Mouse (Mus musculus) heart, adult 2 months (tissue): ENCODE results near the gene Cfap57. TPM values are rescaled to one million over a fixed set of nuclear protein-coding genes. Genes with fewer than 3 reads are reported as not detected.
A peak's percentile ranks its signal among the peaks of the same experiment; 100 is the strongest.

Source experiments
- DNase-seq, 2 experiments: peaks; one replicate each; pipeline ENCODE4 v3.0.0; 2021
- H3K27ac ChIP-seq: fragments of 200-600 bp; 2 replicates; pipeline ENCODE4 v1.8.1; 2022
- H3K27me3 ChIP-seq: fragments of 200-500 bp; 2 replicates; pipeline ENCODE4 v1.6.1; 2012; ENCODE audit warnings: mild to moderate bottlenecking, low read length, inconsistent platforms, mixed read lengths; ENCODE audit not compliant: control insufficient read depth, insufficient read depth
- H3K36me3 ChIP-seq: fragments of 200-500 bp; 2 replicates; pipeline ENCODE4 v1.6.1; 2012; ENCODE audit warnings: low read length, inconsistent platforms; ENCODE audit not compliant: control insufficient read depth, insufficient read depth
- H3K4me1 ChIP-seq: fragments of 200-500 bp; 2 replicates; pipeline ENCODE4 v1.6.1; 2011; ENCODE audit warnings: low read length; ENCODE audit not compliant: control insufficient read depth, insufficient read depth
- H3K4me3 ChIP-seq: fragments of 200-600 bp; 2 replicates; pipeline ENCODE4 v1.8.1; 2022
- H3K79me2 ChIP-seq: fragments of 200-500 bp; replicated peaks from 2 replicates; pipeline ENCODE4 v1.6.1; 2012; ENCODE audit warnings: mild to moderate bottlenecking, inconsistent platforms, low read length, moderate library complexity, mixed read lengths; ENCODE audit not compliant: control insufficient read depth, insufficient read depth
- H3K9ac ChIP-seq: fragments of 200-500 bp; 2 replicates; pipeline ENCODE4 v1.6.1; 2012; ENCODE audit warnings: low read depth, mild to moderate bottlenecking, control low read depth, inconsistent platforms, low read length, mixed read lengths
- CTCF ChIP-seq: fragments of 200-600 bp; IDR thresholded peaks from 2 replicates; pipeline ENCODE4 v1.8.1; 2022; ENCODE audit warnings: antibody characterized with exemption, mild to moderate bottlenecking, moderate library complexity
- EP300 ChIP-seq: fragments of 200-500 bp; IDR thresholded peaks from 2 replicates; pipeline ENCODE4 v1.6.1; 2011; ENCODE audit warnings: low read depth, low read length, control low read depth; ENCODE audit not compliant: insufficient read depth
- POLR2A ChIP-seq: fragments of 200-500 bp; IDR thresholded peaks from 2 replicates; pipeline ENCODE4 v1.6.1; 2011; ENCODE audit warnings: mild to moderate bottlenecking, low read depth, low read length, control low read depth; ENCODE audit not compliant: insufficient read depth
- WGBS: fragments of 180-500 bp; shearing (Covaris S2); methylation state at CpG from one replicate; pipeline ENCODE4 v1.1.7; 2018; 5-methylcytosine and 5-hydroxymethylcytosine counted together
- intact Hi-C: fragments of 180-260 bp; cut with DNase I; formaldehyde crosslinking; loops from one replicate; pipeline ENCODE4 v1.15.1; 2025
- long read RNA-seq: library from polyadenylated mRNA; stranded (forward); transcript quantifications from one replicate; pipeline ENCODE4 v2.0.0, GENCODE M21; 2021
- polyA plus RNA-seq: library from polyadenylated mRNA; depleted of rRNA; stranded (reverse); fragments of >200 nt; gene quantifications from 2 replicates; pipeline ENCODE4 v1.2.3, GENCODE M21; 2012; rRNA removed
- total RNA-seq, 2 experiments: library from RNA; stranded (reverse); gene quantifications; 2 replicates each; pipeline ENCODE4 v1.2.3; 2021

Gene Cfap57
- total RNA-seq (under 1 TPM in 1 of 2 experiments, not detected in 1; 0.05 TPM), polyA plus RNA-seq (0.03 and 0.14 TPM in 2 replicates)
- long read RNA-seq = 0 reads

GRCm38 (mm10) chr4:118620279-118620966 is at the start of gene Cfap57, which contains the start of gene Ebna1bp2:
TSS of gene Cfap57 (minus strand) at chr4:118620777.
TSS of gene Ebna1bp2 (plus strand) at chr4:118620799.
- no peaks in the 10 kb centered on the region for H3K36me3 ChIP-seq
- no peaks in the 10 kb centered on the region for H3K79me2 ChIP-seq
- H3K27me3 ChIP-seq = no peaks in the 10 kb centered on the region
- H3K4me1 ChIP-seq = no peaks in the 10 kb centered on the region; the same call in 1 of the 2 replicates
- WGBS = under 1% methylated on average over 41 of the region's 41 CpGs
- peak; percentile 90 to 91 for DNase-seq
- peak within 1 kb of the TSS; percentile 77 for H3K4me3 ChIP-seq
- TF ChIP-seq CTCF (no peak), POLR2A (peak; percentile 71), EP300 (0 out of 2 replicates have a peak, but pooled peaks have one; percentile 55)
- intact Hi-C loops = loop anchor here (10.0 kb wide), 1 partner anchor 554 kb away; the partner anchor contains the start of gene Zfp691
- H3K9ac ChIP-seq = peak within 1 kb of the TSS; percentile 51
- peak within 1 kb of the TSS; percentile 52 for H3K27ac ChIP-seq

DNA sequence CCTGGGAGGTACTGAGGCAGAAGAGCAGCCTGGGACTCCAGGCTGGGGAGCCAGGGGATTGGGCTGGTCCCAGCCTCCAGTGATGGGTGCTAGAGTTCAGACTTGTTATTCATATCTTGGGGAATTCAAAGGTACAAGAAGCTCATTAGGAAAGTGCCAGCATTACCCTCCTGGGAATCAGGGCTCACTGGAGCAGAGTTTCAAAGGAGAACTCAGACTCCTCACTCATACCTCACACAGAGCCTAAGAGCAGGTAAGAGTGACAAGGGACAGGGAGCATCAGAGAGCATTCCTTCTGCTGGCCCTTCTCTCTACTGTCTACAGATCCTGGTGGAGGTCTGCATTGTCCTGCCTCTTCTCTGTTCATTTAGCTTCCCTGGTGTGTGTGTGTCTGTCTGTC is 38.1 kb upstream of the Cfap57 start, which contains the start of gene Olfr62:
Gene Olfr62, plus strand, starts transcription at position 301 of the 400 bp plus-strand sequence.
- intact Hi-C loops = no loop called here
- H3K27ac ChIP-seq = no peak within 1 kb of the TSS

DNA sequence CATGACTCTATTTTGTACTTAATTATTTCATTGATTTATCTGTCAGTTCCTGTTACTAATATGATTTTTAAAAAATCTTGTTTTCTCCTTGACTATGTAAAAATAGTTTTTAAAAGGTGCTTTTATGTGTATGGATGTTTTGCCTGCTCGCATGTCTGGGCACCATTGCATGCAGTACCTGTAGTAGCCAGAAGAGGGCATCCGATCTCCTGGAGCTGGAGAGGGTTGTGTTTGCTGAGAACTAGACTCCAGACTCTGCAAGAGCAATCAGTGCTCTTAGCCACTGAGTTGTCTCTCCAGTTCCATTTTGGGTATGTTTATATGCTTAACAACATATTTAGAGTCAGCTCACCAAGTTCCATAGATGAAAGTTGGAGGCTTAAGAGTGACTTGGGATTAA is 24.7 kb upstream of the Cfap57 start:
- intact Hi-C loops = loop anchor here (1.0 kb wide), 1 partner anchor 343 kb away; no protein-coding TSS in a partner anchor
- 6% methylated on average over 2 of the region's 2 CpGs for WGBS
- DNase-seq = peak; percentile 21 to 45

More for the DNA sequence above, 38.1 kb upstream of the Cfap57 start, which contains the start of gene Olfr62:
- no peaks in the 10 kb centered on the region for H3K36me3 ChIP-seq
- DNase-seq = no peak
- no peaks in the 10 kb centered on the region for H3K79me2 ChIP-seq
- H3K27me3 ChIP-seq = no peaks in the 10 kb centered on the region
- no peaks in the 10 kb centered on the region for H3K4me1 ChIP-seq
- TF ChIP-seq CTCF (no peak), POLR2A (no peak), EP300 (no peak)
- H3K4me3 ChIP-seq = no peak within 1 kb of the TSS
- no peak within 1 kb of the TSS for H3K9ac ChIP-seq

GRCm38 (mm10) chr4:118642346-118643190 is 22.0 kb upstream of the Cfap57 start:
- TF ChIP-seq EP300 (no peak), CTCF (no peak), POLR2A (no peak)
- peak in 1 of 2 experiments; percentile 9 for DNase-seq
- H3K27ac ChIP-seq = no peak overlapping the region
- WGBS = 20% methylated on average over 20 of the region's 20 CpGs
- intact Hi-C loops = no loop called here
- H3K4me1 ChIP-seq = peaks cover 1% of the 10 kb centered on the region; the same call in 1 of the 2 replicates
- H3K36me3 ChIP-seq = no peaks in the 10 kb centered on the region
- no peaks in the 10 kb centered on the region for H3K27me3 ChIP-seq
- no peak overlapping the region for H3K4me3 ChIP-seq
- no peaks in the 10 kb centered on the region for H3K79me2 ChIP-seq
- no peak overlapping the region for H3K9ac ChIP-seq

More for the DNA sequence above, 24.7 kb upstream of the Cfap57 start:
- no peaks in the 10 kb centered on the region for H3K79me2 ChIP-seq
- H3K36me3 ChIP-seq = no peaks in the 10 kb centered on the region
- no peak for TF ChIP-seq POLR2A
- peak; percentile 89 for TF ChIP-seq CTCF
- H3K4me3 ChIP-seq = no peak overlapping the region
- no peak overlapping the region for H3K9ac ChIP-seq
- no peaks in the 10 kb centered on the region for H3K27me3 ChIP-seq
- no peak overlapping the region for H3K27ac ChIP-seq
- peaks cover 1% of the 10 kb centered on the region; the same call in 1 of the 2 replicates for H3K4me1 ChIP-seq

- WGBS = 89% methylated on average over 5 of the region's 5 CpGs
- H3K79me2 ChIP-seq = no peaks in the 10 kb centered on the region
- no peaks in the 10 kb centered on the region for H3K4me1 ChIP-seq
- no peak for TF ChIP-seq EP300
- TF ChIP-seq CTCF = no peak
- no peak for TF ChIP-seq POLR2A
- no peak for DNase-seq
- H3K9ac ChIP-seq = no peak overlapping the region
- H3K4me3 ChIP-seq = no peak overlapping the region
- intact Hi-C loops = no loop called here
- H3K36me3 ChIP-seq = no peaks in the 10 kb centered on the region
- H3K27ac ChIP-seq = no peak overlapping the region
- H3K27me3 ChIP-seq = no peaks in the 10 kb centered on the region
These were observed 9.7 kb upstream of the Cfap57 start for GRCm38 (mm10) chr4:118630261-118630660.
